Mouse (Mus musculus): ENCODE results near the gene Fam193a.

The Fam193a gene

DNA sequence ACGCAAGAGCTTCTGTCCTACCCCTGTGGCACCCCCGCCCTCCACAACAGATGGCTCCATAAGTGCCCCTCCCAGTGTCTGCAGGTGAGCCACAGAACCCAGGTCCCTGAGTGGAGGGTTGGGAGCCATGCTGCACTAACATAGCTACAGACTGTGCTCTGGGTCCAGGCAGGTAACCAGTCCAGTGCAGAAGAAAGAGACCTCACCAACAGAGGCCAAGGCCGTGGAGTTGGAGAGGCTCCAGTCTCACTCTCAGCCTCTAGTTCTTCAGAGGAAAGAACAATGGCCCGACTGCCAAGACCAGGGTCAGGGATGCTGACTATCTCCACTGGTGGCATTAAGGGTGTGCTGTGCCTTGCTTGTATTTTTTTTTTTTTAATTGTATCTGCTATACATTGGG is 91.6 kb downstream of the Fam193a start:
- DNase-seq (ENCODE audit: low spot score in 2 of 2) = no peak

DNA sequence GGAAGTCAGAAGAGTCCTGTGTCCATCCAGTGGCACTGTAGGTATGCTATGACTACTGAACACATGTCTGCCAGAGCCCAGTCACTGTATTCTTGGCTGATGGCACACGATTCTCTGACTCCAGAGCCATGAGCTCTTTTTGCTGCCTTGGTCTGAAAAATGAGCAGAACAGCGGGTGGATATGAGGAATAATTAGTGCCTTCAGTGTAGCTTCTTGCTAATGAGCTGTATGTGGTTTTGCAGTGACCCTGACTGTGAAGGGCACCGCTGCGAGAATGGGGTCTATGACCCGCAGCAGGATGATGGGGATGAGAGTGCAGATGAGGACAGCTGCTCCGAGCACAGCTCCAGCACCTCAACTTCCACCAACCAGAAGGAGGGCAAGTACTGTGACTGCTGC is 92.1 kb downstream of the Fam193a start:
- no peak for DNase-seq (ENCODE audit: low spot score in 2 of 2)

DNA sequence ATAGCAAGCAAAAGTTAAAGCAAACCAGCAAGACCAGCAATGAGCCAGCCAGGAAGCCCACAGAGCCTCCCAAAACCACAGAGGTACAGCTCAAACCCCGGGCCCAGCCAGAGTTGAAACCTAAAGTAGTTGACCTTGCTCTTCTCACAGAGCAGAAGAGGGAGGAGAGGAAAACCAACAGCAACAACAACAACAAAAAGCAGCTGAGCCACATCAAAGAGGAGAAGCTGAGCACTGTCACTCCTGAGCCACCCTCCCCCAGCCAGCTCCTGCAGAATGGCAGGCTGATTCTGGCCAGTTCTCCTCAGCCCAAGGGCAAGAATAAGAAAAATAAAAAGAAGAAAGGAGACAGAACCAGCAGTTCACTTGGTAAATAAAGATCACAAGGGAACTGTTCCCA is 96.3 kb downstream of the Fam193a start:
- no peak for DNase-seq (ENCODE audit: low spot score in 2 of 2)

DNA sequence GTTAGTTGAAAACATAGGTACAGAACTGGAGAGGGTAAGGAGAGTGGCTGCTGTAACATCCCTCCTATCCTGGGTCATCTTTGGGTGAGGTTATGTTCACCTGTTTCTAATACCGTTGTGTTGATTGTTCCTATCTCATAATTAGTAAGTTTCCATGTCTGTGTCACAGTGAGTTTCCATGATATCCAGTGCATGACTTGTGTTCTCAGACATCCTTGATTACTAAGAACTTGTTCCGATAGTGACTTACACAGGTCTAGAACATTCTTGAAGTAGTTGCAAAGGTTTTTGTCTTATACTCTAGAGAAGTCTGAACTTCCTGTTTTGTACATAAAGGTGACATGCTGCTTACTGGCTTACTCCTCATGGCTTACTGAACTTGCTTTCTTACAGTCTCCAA is 96.9 kb downstream of the Fam193a start:
- DNase-seq (ENCODE audit: low spot score in 2 of 2) = no peak

DNA sequence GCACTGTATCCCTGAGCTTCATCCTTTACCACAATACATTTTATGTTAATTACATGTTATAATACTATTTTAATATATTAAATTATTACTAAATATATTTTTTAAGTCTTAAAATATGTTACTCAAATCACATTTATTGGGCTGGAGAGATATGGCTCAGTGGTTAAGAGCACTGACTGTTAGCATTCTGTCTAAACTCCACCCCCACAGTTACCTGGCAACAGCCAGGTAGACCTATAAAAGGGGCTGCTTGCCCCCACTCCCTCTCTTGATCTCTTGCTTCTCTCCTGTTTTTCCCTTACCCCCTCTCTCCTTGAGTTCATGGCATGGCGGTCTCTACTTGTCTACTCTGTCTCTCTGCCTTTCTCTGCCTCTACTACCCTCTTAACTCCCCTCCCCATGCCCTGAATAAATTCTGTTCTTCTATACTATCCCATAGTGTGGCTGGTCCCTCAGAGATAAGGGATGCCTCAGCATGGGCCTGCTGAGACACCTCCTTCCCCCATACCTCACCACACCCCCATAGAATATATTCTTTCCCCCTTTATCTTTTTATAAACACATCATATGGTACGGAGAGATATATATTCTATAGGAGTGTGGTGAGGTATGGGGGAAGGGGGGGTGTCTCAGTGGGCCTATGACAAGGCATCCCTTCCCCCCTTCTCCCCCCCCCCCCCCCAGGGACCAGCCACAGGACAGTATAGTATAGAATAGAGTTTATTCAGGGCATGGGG is 98.5 kb downstream of the Fam193a start:
- no peak for DNase-seq (ENCODE audit: low spot score in 2 of 2)

DNA sequence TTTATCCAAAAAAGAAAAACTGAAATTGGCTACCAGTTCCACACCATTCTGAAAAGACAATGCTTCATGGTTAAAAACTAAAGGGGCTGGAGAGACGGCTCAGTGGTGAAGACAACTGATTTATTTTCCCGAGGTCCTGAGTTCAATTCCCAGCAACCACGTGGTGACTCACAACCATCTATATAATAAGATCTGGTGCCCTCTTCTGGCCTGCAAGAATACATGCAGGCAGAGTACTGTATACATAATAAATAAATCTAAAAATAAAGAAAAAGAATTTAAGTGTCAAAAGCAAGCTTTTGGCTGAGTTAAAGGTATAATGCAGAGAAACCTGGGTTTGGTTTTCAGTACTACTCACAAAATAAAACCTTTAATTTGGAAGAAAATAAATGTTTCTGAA is 111.2 kb downstream of the Fam193a start:
- no peak for DNase-seq (ENCODE audit: low spot score in 2 of 2)

DNA sequence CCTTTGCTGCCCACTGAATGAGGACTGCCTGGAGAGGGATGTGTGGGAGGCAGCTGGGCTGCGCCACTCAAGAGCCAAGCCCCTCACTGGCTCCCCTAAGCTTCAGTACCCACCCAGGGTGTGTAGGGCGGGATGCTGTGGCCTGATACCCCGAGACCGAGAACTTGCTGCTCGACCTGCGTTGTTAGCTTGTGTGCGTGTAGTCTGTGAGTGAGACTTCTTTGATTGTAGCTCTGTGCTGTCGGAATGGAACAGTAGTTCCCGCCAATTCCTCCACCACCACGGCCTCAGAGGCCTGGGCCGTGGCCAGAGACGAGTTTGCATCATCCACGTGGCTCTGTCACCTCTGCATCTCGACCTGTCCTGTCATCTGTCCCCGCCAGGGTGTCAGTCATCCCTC is 116.0 kb downstream of the Fam193a start:
- no peak for DNase-seq (ENCODE audit: low spot score in 2 of 2)

DNA sequence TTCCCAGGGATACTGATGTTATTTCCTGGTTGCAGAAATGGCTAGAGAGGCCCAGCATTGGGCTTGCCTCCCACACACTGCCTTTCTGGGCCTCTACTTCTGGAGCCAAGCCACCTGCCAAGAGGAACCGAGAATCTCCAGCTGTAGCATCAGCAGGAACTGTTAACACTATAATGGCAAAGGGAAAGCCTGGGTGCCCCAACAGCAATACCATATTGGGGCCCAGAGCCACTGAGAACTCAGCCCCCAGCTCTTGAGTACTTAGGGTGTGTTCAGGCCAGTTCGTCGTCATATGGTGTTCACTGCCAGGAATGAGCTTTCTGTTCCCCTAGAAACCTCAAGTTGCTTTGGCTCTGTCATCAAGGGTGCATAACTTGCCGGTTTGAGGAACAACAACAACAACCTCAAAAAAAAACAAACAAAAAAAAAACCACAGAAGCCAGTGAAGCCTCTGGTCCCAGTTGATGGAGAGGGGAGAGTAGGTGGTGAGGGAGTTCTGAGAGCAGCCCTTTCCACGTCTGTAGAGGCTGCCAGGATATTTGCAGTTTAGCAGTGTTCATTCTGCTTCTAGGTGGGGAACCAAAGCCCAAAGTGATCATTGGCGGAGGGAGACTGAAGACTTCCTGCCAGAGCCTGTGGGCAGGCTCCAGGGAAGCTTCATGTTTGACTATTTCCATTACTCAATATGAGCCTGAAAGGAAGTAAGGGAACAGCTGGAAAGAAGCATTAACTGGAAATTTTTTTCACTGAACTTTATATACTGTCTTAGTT is 117.8 kb downstream of the Fam193a start:
- no peak for DNase-seq (ENCODE audit: low spot score in 2 of 2)

DNA sequence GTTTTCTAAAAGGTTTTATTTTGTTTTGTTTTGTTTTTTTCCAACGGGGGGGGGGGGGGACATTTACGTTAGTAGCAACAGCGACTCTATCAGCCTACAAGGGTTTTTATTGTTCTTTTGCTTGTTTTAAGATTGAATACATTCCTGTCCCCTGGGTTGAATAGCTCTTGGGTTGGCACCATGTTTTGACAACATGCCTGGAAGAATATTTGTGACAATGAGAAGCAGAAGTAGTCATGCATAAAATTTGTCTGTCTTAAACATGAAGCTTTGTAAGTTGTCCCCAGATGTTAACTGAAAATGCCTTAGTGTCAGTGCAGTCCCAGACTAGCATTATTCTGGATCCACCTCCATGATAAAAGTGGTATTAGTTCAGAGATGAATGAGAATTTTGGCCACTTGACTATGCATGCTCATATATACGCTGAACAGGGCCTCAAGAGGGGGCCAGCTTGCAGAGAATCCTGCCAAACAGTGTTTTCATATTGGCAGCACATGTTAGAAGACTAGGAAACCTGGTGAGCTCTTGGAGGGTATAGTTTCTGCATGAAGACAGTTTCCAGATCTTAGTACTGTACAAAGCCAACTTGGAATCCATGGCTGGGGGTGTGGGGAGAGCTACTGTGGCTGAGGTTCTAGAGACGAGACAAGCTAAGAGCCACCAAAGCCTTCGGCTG is 119.1 kb downstream of the Fam193a start:
- no peak for DNase-seq (ENCODE audit: low spot score in 2 of 2)

DNA sequence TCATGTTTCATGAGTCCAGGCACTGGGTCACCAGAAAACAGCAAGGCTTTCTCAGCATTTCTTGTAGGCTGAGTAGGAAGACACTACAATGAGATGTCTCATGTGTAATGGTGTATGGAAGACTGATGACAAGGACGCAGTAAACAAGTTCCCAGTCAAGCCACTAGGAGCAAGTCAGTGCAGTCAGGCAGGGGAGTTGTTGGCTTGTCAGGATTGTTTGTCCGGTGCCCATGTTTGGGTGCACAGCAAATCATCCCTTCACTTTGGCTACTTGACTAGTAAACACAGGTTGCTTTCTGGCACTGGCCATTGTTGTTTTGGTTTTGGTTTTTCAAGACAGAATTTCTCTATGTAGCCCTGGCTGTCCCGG is 119.7 kb downstream of the Fam193a start:
- no peak for DNase-seq (ENCODE audit: low spot score in 2 of 2)

DNA sequence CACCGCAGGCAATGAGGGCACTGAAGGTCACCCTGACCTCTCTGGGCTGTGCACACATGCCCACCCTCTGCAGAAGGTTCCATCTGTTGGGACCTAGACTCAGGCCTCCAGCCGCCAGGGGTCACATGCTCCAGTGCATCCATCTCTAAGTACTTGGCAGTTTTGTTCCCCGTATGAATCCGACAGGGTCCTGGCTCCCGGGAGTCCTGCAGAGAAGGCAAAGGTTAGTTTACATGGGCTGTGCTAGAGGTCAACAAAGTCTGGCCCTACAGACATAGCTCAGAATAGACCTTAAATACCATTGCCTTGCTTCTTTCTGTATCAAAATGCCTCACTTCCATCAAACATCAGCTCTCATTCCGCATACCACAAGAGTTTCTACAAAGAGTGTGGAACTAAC is 127.0 kb downstream of the Fam193a start:
- no peak for DNase-seq (ENCODE audit: low spot score in 2 of 2)

DNA sequence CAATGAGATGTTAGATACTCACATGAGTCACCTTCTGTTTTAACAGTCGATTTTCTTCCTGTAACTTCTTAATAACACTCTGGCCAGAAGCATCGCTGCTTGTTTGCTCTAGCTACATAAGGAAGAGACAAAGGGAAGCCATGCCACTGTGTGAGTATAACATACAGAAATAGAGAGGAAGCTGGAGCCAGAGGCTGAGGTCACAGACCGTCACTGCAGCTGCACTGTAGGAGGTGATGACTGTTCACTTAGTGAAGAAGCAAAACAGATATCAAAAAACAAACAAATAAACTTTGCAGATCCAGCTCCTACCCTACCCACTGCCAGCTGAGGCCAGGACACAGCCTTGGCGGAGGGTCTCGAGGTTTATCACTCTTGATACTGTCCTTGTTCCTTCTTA is 131.2 kb downstream of the Fam193a start:
- DNase-seq (ENCODE audit: low spot score in 2 of 2) = no peak

DNA sequence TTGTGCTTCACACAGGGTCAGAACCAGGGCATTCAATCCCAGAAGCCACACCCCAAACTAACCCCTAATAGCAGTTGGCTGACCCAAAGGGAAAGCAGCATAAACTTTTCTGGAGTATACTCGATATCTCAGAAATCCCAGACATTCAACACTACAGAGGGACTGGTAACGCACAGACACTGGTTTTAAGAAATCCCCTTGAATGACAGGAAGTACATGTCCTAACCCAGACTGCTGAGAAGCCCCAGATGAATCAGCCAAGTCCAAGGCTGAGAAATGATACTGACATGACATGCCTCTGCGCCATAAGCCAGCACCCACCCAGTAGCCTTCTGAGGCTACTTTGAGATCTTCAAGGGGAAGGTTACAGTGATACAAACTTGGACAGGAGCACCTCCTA is 131.9 kb downstream of the Fam193a start:
- no peak for DNase-seq (ENCODE audit: low spot score in 2 of 2)

DNA sequence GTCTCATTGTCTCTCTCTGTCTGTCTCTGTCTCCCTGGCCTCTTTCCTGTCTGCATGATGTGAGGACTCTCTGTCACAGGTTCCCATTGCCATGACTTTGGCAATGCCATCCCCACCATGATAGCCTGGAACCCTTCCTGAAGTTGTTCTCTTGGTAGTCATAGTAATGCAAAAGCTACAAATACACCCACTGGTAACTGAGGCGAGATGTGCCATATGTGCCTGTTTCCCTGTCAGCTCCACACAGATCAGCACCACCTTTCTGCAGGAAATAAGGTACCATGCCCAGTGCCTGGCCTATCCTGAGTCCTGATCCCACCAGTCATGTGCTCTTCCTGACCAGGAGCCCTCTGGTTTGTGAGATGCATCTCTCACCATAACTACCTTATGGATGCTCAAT is 132.7 kb downstream of the Fam193a start:
- no peak for DNase-seq (ENCODE audit: low spot score in 2 of 2)

DNA sequence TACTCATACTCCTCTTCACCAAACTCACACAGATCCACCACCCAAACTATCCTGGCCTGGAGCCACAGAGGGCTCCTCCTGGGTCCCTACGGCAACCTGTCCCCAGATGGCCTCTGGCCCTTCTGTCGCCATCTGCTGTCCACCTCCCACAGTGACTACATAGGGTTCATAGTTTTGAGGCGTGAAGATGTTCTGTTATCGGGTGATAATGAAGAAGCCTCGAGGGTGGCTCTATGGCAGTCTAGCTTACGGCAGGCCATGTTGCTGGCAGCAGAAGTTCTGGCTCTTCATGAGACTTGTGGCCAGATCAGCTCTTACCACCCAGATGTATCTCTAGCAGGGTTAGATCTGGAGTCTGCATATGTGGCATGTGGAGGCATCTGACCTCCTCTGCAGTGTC is 133.1 kb downstream of the Fam193a start:
- no peak for DNase-seq (ENCODE audit: low spot score in 2 of 2)

DNA sequence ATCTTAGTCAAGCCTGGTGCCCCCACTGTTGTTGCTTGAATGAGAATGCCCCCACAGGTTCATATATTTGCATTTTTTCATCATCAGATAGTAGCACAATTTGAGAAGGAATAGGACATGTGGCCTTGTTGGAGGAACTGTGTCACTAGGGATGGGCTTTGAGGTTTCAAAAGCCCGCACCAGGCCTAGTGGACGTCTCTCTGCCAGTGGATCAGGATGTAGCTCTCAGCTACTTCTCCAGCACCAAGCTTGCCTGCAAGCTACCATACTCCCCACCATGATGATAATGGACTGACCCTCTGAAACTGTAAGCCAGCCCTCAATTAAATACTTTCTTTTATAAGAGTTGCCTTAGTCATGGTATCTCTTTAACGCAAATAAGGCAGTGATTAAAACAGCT is 142.8 kb downstream of the Fam193a start:
- DNase-seq (ENCODE audit: low spot score in 2 of 2) = no peak

DNA sequence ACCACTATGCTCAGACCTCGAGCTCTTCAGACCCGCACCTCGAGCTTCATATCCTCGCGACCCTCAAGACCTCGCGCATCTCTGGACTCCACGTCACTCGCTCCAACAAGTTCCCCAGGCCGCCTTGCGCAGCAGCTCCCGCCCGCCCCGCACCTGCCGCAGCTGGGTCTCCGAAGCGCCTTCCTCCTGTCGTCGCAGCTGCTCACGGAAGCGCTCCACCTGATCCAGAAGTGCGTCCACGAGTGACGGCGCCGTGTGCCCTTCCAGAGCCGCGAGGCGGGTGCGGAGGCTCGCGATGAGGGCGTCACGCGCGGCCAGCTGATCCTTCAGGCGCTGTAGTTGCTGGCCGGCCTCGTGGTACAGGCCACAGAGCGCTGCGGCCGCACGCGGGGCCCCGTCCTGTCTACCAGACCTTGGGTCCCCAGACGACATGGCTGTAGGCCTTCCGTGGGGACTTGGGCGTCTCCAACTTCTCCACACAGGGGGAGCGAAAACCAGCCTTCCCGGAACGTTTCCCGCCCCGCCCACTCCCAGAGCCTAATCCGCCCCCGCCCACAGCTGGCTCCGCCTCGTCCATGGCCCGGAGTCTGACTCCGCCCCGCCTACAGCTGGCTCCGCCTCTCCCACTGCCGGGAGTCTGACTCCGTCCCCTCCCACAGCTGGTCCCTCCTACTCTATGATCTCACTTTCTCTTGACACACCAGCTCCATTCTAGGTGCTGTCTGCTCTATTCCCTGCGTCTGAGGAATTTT is 143.9 kb downstream of the Fam193a start, which contains the start of gene Tnip2:
Gene Tnip2, minus strand, starts transcription at position 526 of the 752 bp plus-strand sequence.
- DNase-seq (ENCODE audit: low spot score in 2 of 2) = peak; percentile 88 to 90

DNA sequence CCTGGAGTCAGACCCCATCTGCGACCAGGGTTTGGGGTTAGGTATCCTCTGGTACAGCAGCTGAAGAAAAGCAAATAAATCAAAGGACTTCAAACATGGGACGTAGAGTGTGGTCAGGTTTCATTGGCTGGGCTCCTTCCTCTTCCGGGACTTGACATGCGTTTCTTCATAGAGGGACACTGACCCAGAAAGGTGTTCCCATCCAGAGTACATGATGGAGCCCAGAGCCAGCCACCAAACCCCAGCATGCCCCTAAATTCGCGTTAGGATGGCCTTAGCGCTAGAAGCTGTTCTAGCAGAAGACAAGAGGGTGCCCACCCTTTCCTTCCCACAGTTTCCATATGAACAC is 144.5 kb downstream of the Fam193a start:
- DNase-seq (ENCODE audit: low spot score in 2 of 2) = no peak

DNA sequence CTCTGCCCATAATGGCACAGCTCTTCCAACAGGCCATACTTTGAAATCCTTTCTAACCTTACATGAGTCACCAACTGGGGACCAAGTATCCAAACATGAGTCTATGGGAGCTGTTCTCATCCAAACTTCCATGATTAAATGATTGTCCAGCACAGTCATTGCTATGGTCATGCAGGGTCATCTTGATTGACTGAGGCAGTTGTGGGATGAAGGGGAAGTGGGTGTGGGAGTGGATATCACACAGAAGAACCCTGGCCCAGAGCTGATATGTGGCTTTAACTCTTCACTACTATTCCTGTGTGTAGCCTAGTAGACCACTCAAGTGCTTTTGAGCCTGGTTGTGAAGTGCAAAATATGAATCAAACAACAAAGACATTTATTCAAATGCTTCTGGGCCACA is 145.4 kb downstream of the Fam193a start:
- no peak for DNase-seq (ENCODE audit: low spot score in 2 of 2)

DNA sequence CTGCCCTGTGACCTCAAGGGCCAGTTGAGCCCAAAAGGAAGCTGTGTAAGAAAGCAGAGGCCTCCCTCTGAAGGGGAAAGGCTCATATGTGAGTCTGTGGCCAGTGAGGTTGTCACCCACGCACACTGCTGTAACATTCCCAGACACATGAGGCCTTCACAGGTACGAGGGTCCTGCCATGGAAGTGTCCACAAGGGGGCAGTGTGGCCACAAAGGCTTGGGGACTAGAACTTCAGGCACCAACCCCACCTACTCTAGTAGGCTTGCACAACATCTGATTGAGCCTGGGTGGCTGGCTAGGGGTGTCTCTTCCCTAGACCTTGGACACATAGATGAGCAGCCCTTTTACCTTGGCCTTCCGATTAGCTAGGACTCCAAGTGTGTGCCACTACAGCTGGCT is 148.2 kb downstream of the Fam193a start:
- peak in 1 of 2 experiments; percentile 58 for DNase-seq (ENCODE audit: low spot score in 2 of 2)

DNA sequence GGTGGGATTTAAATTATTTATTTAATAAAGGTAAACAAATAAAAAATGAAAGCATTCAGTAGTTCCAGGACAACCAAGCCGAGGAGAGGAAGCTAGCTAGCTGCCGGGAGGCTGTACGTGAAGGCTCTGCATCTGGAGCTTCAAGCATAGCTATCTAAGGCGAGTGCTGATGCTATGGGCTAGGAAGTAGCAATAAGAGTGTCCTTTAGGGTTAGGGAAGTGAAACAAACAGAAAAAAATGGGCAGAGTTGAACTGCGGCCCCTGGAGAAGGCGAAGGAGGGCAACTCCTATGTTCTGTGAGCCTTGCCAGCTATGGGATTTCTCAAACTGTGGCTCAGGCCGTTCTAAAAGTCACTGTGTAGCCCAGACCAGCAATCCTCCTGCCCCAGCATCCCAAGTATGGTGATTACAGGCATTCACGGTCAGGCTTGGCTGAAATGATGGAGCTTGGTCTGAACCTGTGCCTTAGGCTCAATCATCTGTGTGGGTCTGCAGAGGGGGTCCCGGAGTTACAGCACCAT is 149.7 kb downstream of the Fam193a start:
- no peak for DNase-seq (ENCODE audit: low spot score in 2 of 2)
